9 mouse cellular contexts compared by ENCODE assay signal in genomic region chr8:117199658-117200057, GRCm38 (mm10). TPM values are rescaled to one million over a fixed set of nuclear protein-coding genes. Genes with fewer than 3 reads are reported as not detected.
A peak's percentile ranks its signal among the peaks of the same experiment; 100 is the strongest.
DNase-seq lines count a peak whose midpoint lies in the region; TF ChIP-seq lines count a peak whose summit lies in the region.
"Had no signal": no experiment of that assay in that cellular context is flagged by ENCODE, and none has a peak within 500 bp of the region (broad histone marks: within the 10 kb centered on the region; RNA-seq: fewer than 3 reads in every experiment).

No protein-coding gene starts in this region.

- no peaks in the 10 kb centered on the region for H3K36me3 ChIP-seq in liver, adult 2 months (ENCODE audit: control insufficient read depth, insufficient read depth, low read length)

- 71% methylated on average over 6 of the region's 6 CpGs for WGBS in liver, adult 2 months

- TF ChIP-seq CTCF in liver, adult 2 months (IDR thresholded peaks at IDR 0.05; ENCODE audit: low read depth, low read length): no peak

- DNase-seq in urinary bladder, postnatal 14 days (ENCODE audit: low spot score): peak; percentile 22
- DNase-seq in urinary bladder, adult 18-20 months (ENCODE audit: low spot score in 2 of 2): no peak
- DNase-seq in heart, postnatal 4 days: peak; percentile 45
- peak; percentile 27 for DNase-seq in liver, adult 2 months (ENCODE audit: extremely low read depth, low read depth, low spot score)
- no peak for DNase-seq in thymus, postnatal 10 days (ENCODE audit: low spot score in 2 of 2)
- no peak for DNase-seq in urinary bladder, postnatal 10 days (ENCODE audit: low spot score)
- no peak for DNase-seq in layer of hippocampus, adult 11-12 months (ENCODE audit: low spot score)
- no peak for DNase-seq in right cerebral cortex, postnatal 14 days

- peak overlapping the region; percentile 14; the same call in 1 of the 2 replicates for H3K27ac ChIP-seq in liver, adult 2 months (replicated peaks; ENCODE audit: insufficient read depth, low read depth, low read length)

- no peaks in the 10 kb centered on the region for H3K79me2 ChIP-seq in liver, adult 2 months (ENCODE audit: control insufficient read depth, insufficient read depth, low read length)

- H3K27me3 ChIP-seq in liver, adult 2 months (ENCODE audit: control insufficient read depth, insufficient read depth, low read length): no peaks in the 10 kb centered on the region

- peaks cover 8% of the 10 kb centered on the region for H3K4me1 ChIP-seq in liver, adult 2 months (ENCODE audit: control insufficient read depth, insufficient read depth, low read length)

- H3K4me3 ChIP-seq in liver, adult 2 months (ENCODE audit: insufficient read depth, low read depth, low read length): no peak overlapping the region
- H3K4me3 ChIP-seq: myocyte had no signal

- H3K9ac ChIP-seq in liver, adult 2 months (ENCODE audit: low read depth, low read length): no peak overlapping the region

- no peak for TF ChIP-seq POLR2A in liver, adult 2 months (IDR thresholded peaks at IDR 0.05; ENCODE audit: extremely low read depth, insufficient read depth, low read length)

RNA-seq across cellular contexts. Expression of gene Gan, which starts 41.7 kb away (rescaled TPM):
- 1 to 10 TPM; 7.4 TPM for total RNA-seq in heart, postnatal 4 days (2021)
- total RNA-seq in liver, adult 2 months (2014; rRNA removed): 1.2 and 1.3 TPM in 2 replicates
- polyA plus RNA-seq in liver, adult 2 months (2012; rRNA removed): 1.1 and 1.5 TPM in 2 replicates

RNA-seq across cellular contexts. Expression of gene Cmip, which starts 57.2 kb away (rescaled TPM):
- total RNA-seq in heart, postnatal 4 days (2021): 10 to 100 TPM; 32.2 to 34.5 TPM
- 8.8 and 17.7 TPM in 2 replicates for total RNA-seq in liver, adult 2 months (2014; rRNA removed)
- polyA plus RNA-seq in liver, adult 2 months (2012; rRNA removed): 21.0 and 30.3 TPM in 2 replicates

Comparison
In these comparisons a context has a peak if more than half of its experiments do, and no peak if none do; other contexts are left out.
1. DNase-seq: peak in urinary bladder, postnatal 14 days (single experiment), heart, postnatal 4 days (single experiment) and liver, adult 2 months (single experiment); none in urinary bladder, adult 18-20 months (0 of 2), thymus, postnatal 10 days (0 of 2), urinary bladder, postnatal 10 days (single experiment), layer of hippocampus, adult 11-12 months (single experiment) and right cerebral cortex, postnatal 14 days (single experiment).